Mouse (Mus musculus) hindbrain, embryonic 12.5 days (tissue): ENCODE measurements around the gene Tpgs1. TPM values are rescaled to one million over a fixed set of nuclear protein-coding genes. Genes with fewer than 3 reads are reported as not detected.

Source experiments
- ATAC-seq: fragments of 200-750 bp; cut with Nextera tagmentation; 2 replicates; pipeline ENCODE4 v1.8.0; 2017; ENCODE audit warnings: moderate TSS enrichment; ENCODE audit not compliant: low FRiP score
- H3K27ac ChIP-seq: fragments of 300-500 bp; sonication (generic); 2 replicates; pipeline ENCODE4 v1.5.1; 2016; ENCODE audit warnings: mild to moderate bottlenecking
- H3K27me3 ChIP-seq: fragments of 300-500 bp; sonication (generic); 2 replicates; pipeline ENCODE4 v1.6.1; 2016; ENCODE audit warnings: mild to moderate bottlenecking
- H3K36me3 ChIP-seq: fragments of 300-500 bp; sonication (generic); 2 replicates; pipeline ENCODE4 v1.6.1; 2016; ENCODE audit warnings: mild to moderate bottlenecking
- H3K4me1 ChIP-seq: fragments of 300-500 bp; sonication (generic); 2 replicates; pipeline ENCODE4 v1.6.1; 2016
- H3K4me2 ChIP-seq: fragments of 300-500 bp; sonication (generic); replicated peaks from 2 replicates; pipeline ENCODE4 v1.6.1; 2016; ENCODE audit warnings: mild to moderate bottlenecking
- H3K4me3 ChIP-seq: fragments of 300-500 bp; sonication (generic); 2 replicates; pipeline ENCODE4 v1.5.1; 2016; ENCODE audit warnings: mild to moderate bottlenecking
- H3K9ac ChIP-seq: fragments of 300-500 bp; sonication (generic); 2 replicates; pipeline ENCODE4 v1.6.1; 2016; ENCODE audit warnings: mild to moderate bottlenecking, moderate library complexity
- H3K9me3 ChIP-seq: fragments of 300-500 bp; sonication (generic); replicated peaks from 2 replicates; pipeline ENCODE4 v1.6.1; 2016; ENCODE audit warnings: mild to moderate bottlenecking
- WGBS: fragments of 180-500 bp; shearing (Covaris S2); methylation state at CpG from one replicate; pipeline ENCODE4 v1.1.7; 2016; 5-methylcytosine and 5-hydroxymethylcytosine counted together
- polyA plus RNA-seq: library from polyadenylated mRNA; unstranded; fragments of >200 nt; fragmentation: Nextera tagmentation; extraction: Ambion mirVana; gene quantifications from 2 replicates; pipeline ENCODE4 v1.2.1, GENCODE M21; 2016

The Tpgs1 gene
- polyA plus RNA-seq, 1 experiment from 2014 or later: 69.4 TPM

GRCm38 (mm10) chr10:79645711-79646110, 23.5 kb upstream of the Tpgs1 start, which contains the start of gene Odf3l2:
Gene Odf3l2, minus strand, starts transcription at chr10:79645738.
- 73% methylated on average over 8 of the region's 8 CpGs for WGBS
- Histone ChIP-seq H3K27ac (no peak within 1 kb of the TSS), H3K4me2 (no peak within 1 kb of the TSS), H3K4me1 (no peaks in the 10 kb centered on the region), H3K9ac (no peak within 1 kb of the TSS), H3K9me3 (no peaks in the 10 kb centered on the region), H3K36me3 (no peaks in the 10 kb centered on the region), H3K27me3 (no peaks in the 10 kb centered on the region), H3K4me3 (no peak within 1 kb of the TSS)
- ATAC-seq: no peak

- Histone ChIP-seq H3K36me3 (no peaks in the 10 kb centered on the region), H3K27ac (no peak overlapping the region), H3K9me3 (no peaks in the 10 kb centered on the region), H3K27me3 (0 out of 2 replicates have a peak, but pooled peaks cover 2% of the 10 kb centered on the region), H3K4me2 (no peak overlapping the region), H3K4me3 (no peak overlapping the region), H3K9ac (no peak overlapping the region), H3K4me1 (no peaks in the 10 kb centered on the region)
- 28% methylated on average over 7 of the region's 7 CpGs for WGBS
- peak; percentile 42; the same call in 1 of the 2 replicates for ATAC-seq
Measured at GRCm38 (mm10) chr10:79649070-79649751, 20.0 kb upstream of the Tpgs1 start.

GRCm38 (mm10) chr10:79652789-79653188, 16.4 kb upstream of the Tpgs1 start:
- Histone ChIP-seq H3K27ac (no peak overlapping the region), H3K9me3 (no peaks in the 10 kb centered on the region), H3K4me3 (no peak overlapping the region), H3K4me1 (peaks cover 6% of the 10 kb centered on the region), H3K36me3 (no peaks in the 10 kb centered on the region), H3K27me3 (0 out of 2 replicates have a peak, but pooled peaks cover 7% of the 10 kb centered on the region), H3K9ac (no peak overlapping the region), H3K4me2 (no peak overlapping the region)
- WGBS: 85% methylated on average over 7 of the region's 7 CpGs
- no peak for ATAC-seq

GRCm38 (mm10) chr10:79654946-79655395, 14.2 kb upstream of the Tpgs1 start:
- Histone ChIP-seq H3K4me3 (no peak overlapping the region), H3K4me2 (no peak overlapping the region)
- ATAC-seq: peak; percentile 68

GRCm38 (mm10) chr10:79658829-79659228, 10.3 kb upstream of the Tpgs1 start:
- H3K9me3 ChIP-seq: no peaks in the 10 kb centered on the region
- 0 out of 2 replicates have a peak, but pooled peaks cover 5% of the 10 kb centered on the region for H3K27me3 ChIP-seq
- H3K4me1 ChIP-seq: peaks cover 10% of the 10 kb centered on the region
- H3K4me3 ChIP-seq: no peak overlapping the region
- no peak overlapping the region for H3K27ac ChIP-seq
- no peak overlapping the region for H3K4me2 ChIP-seq
- WGBS: 16% methylated on average over 4 of the region's 4 CpGs
- H3K9ac ChIP-seq: no peak overlapping the region
- no peaks in the 10 kb centered on the region for H3K36me3 ChIP-seq
- ATAC-seq: no peak

More at GRCm38 (mm10) chr10:79654946-79655395, 14.2 kb upstream of the Tpgs1 start:
- WGBS: 35% methylated on average over 1 of the region's 1 CpGs
- H3K27ac ChIP-seq: no peak overlapping the region
- 0 out of 2 replicates have a peak, but pooled peaks cover 7% of the 10 kb centered on the region for H3K27me3 ChIP-seq
- no peaks in the 10 kb centered on the region for H3K9me3 ChIP-seq
- H3K36me3 ChIP-seq: no peaks in the 10 kb centered on the region
- peaks cover 6% of the 10 kb centered on the region for H3K4me1 ChIP-seq
- no peak overlapping the region for H3K9ac ChIP-seq

GRCm38 (mm10) chr10:79660298-79660697, 8.9 kb upstream of the Tpgs1 start:
- H3K9ac ChIP-seq: no peak overlapping the region
- no peak overlapping the region for H3K4me3 ChIP-seq
- peaks cover 5% of the 10 kb centered on the region; the same call in 1 of the 2 replicates for H3K27me3 ChIP-seq
- H3K4me1 ChIP-seq: peaks cover 7% of the 10 kb centered on the region
- no peak for ATAC-seq
- no peaks in the 10 kb centered on the region for H3K36me3 ChIP-seq
- no peaks in the 10 kb centered on the region for H3K9me3 ChIP-seq
- no peak overlapping the region for H3K27ac ChIP-seq
- no peak overlapping the region for H3K4me2 ChIP-seq
- 68% methylated on average over 2 of the region's 2 CpGs for WGBS

GRCm38 (mm10) chr10:79661861-79662260, 7.3 kb upstream of the Tpgs1 start:
- no peak overlapping the region for H3K4me2 ChIP-seq
- H3K27ac ChIP-seq: no peak overlapping the region
- no peaks in the 10 kb centered on the region for H3K36me3 ChIP-seq

GRCm38 (mm10) chr10:79664131-79664665, 5.0 kb upstream of the Tpgs1 start, which contains the start of gene Madcam1:
Gene Madcam1, plus strand, starts transcription at chr10:79664559.
- H3K27ac ChIP-seq: no peak within 1 kb of the TSS
- H3K27me3 ChIP-seq: no peaks in the 10 kb centered on the region; the same call in 1 of the 2 replicates
- H3K9ac ChIP-seq: 0 out of 2 replicates have a peak within 1 kb of the TSS, but pooled peaks have one; percentile 13
- no peak within 1 kb of the TSS for H3K4me2 ChIP-seq
- WGBS: 11% methylated on average over 13 of the region's 13 CpGs
- H3K4me1 ChIP-seq: peaks cover 12% of the 10 kb centered on the region
- no peaks in the 10 kb centered on the region for H3K36me3 ChIP-seq
- no peak for ATAC-seq
- H3K9me3 ChIP-seq: no peaks in the 10 kb centered on the region
- no peak within 1 kb of the TSS for H3K4me3 ChIP-seq

More at GRCm38 (mm10) chr10:79661861-79662260, 7.3 kb upstream of the Tpgs1 start:
- Histone ChIP-seq H3K9me3 (no peaks in the 10 kb centered on the region), H3K27me3 (no peaks in the 10 kb centered on the region; the same call in 1 of the 2 replicates), H3K4me1 (peaks cover 7% of the 10 kb centered on the region), H3K4me3 (no peak overlapping the region), H3K9ac (no peak overlapping the region)
- no peak for ATAC-seq
- 53% methylated on average over 3 of the region's 3 CpGs for whole genome bisulfite sequencing

- WGBS: 84% methylated on average over 8 of the region's 8 CpGs
Measured at GRCm38 (mm10) chr10:79665051-79665450, 4.1 kb upstream of the Tpgs1 start.

GRCm38 (mm10) chr10:79666493-79666892, 2.7 kb upstream of the Tpgs1 start:
- Histone ChIP-seq H3K9ac (no peak overlapping the region), H3K4me1 (peaks cover 27% of the 10 kb centered on the region), H3K4me3 (no peak overlapping the region), H3K9me3 (no peaks in the 10 kb centered on the region), H3K27ac (no peak overlapping the region), H3K4me2 (no peak overlapping the region), H3K36me3 (no peaks in the 10 kb centered on the region), H3K27me3 (no peaks in the 10 kb centered on the region; the same call in 1 of the 2 replicates)
- no peak for ATAC-seq
- 73% methylated on average over 9 of the region's 9 CpGs for WGBS

More at GRCm38 (mm10) chr10:79665051-79665450, 4.1 kb upstream of the Tpgs1 start:
- no peak overlapping the region for H3K27ac ChIP-seq
- H3K4me2 ChIP-seq: no peak overlapping the region
- H3K9ac ChIP-seq: no peak overlapping the region
- H3K4me1 ChIP-seq: peaks cover 13% of the 10 kb centered on the region
- no peaks in the 10 kb centered on the region for H3K9me3 ChIP-seq
- no peaks in the 10 kb centered on the region for H3K36me3 ChIP-seq
- H3K27me3 ChIP-seq: no peaks in the 10 kb centered on the region; the same call in 1 of the 2 replicates
- no peak overlapping the region for H3K4me3 ChIP-seq
- ATAC-seq: no peak

GRCm38 (mm10) chr10:79668076-79668475, 1.1 kb upstream of the Tpgs1 start:
- Histone ChIP-seq H3K27ac (peak overlapping the region; percentile 98; the same call in 1 of the 2 replicates), H3K9ac (no peak overlapping the region), H3K4me2 (peak overlapping the region; percentile 71; the same call in 1 of the 2 replicates), H3K27me3 (no peaks in the 10 kb centered on the region; the same call in 1 of the 2 replicates), H3K36me3 (peaks cover 1% of the 10 kb centered on the region; the same call in 1 of the 2 replicates), H3K4me1 (peaks cover 27% of the 10 kb centered on the region), H3K9me3 (no peaks in the 10 kb centered on the region), H3K4me3 (no peak overlapping the region)
- WGBS: 82% methylated on average over 5 of the region's 5 CpGs
- ATAC-seq: no peak

- H3K27ac ChIP-seq: peak overlapping the region; percentile 98
- H3K9me3 ChIP-seq: no peaks in the 10 kb centered on the region
- whole genome bisulfite sequencing: under 1% methylated on average over 47 of the region's 47 CpGs
- peak overlapping the region; percentile 92 for H3K4me3 ChIP-seq
- peak overlapping the region; percentile 93 for H3K9ac ChIP-seq
- H3K4me2 ChIP-seq: peak overlapping the region; percentile 71
- peaks cover 24% of the 10 kb centered on the region for H3K4me1 ChIP-seq
- H3K27me3 ChIP-seq: no peaks in the 10 kb centered on the region; the same call in 1 of the 2 replicates
- ATAC-seq: peak; percentile 73
- H3K36me3 ChIP-seq: peaks cover 5% of the 10 kb centered on the region; the same call in 1 of the 2 replicates
Measured at GRCm38 (mm10) chr10:79669576-79670057, 448 bp downstream of the Tpgs1 start.
